In the genomic region with DNA sequence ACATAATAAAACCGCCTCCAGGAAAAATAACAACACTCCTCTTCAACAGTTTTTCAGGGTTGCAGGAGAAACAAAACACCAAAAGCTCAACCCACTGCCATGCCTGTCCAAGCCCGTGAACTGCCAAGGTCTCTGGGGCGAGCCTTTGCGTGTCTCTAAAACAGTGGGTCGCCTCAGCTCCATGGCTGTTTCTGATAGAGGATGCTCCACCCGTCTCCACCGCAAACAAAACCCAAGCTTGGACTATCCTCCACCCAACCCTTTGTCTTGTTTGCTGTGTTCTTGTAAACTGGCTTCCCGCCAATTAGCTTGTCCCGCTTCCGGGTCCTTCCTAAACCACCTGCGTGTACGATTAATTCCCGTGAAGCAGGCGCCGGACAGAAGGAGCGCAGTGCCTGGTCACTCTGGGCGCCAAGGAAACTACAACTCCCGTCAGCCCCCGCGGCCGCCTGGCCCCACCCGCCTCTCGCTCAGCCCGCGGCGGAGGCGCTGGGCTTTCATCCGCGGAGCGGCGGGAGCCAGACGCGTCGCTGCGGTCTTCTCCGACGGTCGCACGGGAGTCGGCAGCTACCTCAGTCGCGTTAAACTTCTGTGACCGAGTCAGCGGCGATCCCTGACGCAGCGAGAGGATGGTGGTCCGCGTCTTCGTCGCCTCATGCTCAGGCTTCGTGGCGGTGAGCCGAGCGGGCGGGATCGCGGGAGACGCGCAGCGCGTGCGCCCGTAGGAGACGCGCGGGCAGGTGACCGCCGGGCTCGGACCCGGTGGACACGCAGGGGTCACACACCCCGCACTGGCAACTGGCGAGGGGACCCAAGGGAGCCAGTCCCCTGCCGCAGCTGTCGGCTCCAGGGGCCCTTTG, we compare ENCODE assay signal across 8 mouse cellular contexts. TPM values are rescaled to one million over a fixed set of nuclear protein-coding genes. Genes with fewer than 3 reads are reported as not detected.
DNase-seq lines count a peak whose midpoint lies in the region; ATAC-seq lines count a peak whose summit lies in the region.

TSS of gene Sh3bgrl2 (plus strand) at position 498 of the 860 bp plus-strand sequence.

- 2% methylated on average over 76 of the region's 76 CpGs for WGBS in hindbrain, embryonic 14.5 days

- H3K4me2 ChIP-seq in hindbrain, embryonic 14.5 days (replicated peaks), result peak within 1 kb of the TSS; percentile 59

- peak; percentile 95 for ATAC-seq in hindbrain, embryonic 14.5 days (ENCODE audit: low FRiP score)

- peak within 1 kb of the TSS; percentile 32; the same call in 1 of the 2 replicates for H3K27ac ChIP-seq in hindbrain, embryonic 14.5 days

- H3K4me3 ChIP-seq in hindbrain, embryonic 14.5 days (replicated peaks; ENCODE audit: low read length), result peak within 1 kb of the TSS; percentile 75

- H3K4me1 ChIP-seq in hindbrain, embryonic 14.5 days (replicated peaks; ENCODE audit: control insufficient read depth, insufficient read depth, low read length), result 0 out of 2 replicates have a peak, but pooled peaks cover 4% of the 10 kb centered on the region

- no peaks in the 10 kb centered on the region for H3K9me3 ChIP-seq in hindbrain, embryonic 14.5 days (ENCODE audit: control insufficient read depth, low read length)

- peak within 1 kb of the TSS; percentile 67 for H3K9ac ChIP-seq in hindbrain, embryonic 14.5 days

- no peaks in the 10 kb centered on the region for H3K36me3 ChIP-seq in hindbrain, embryonic 14.5 days (replicated peaks; ENCODE audit: control insufficient read depth, insufficient read depth)

- H3K27me3 ChIP-seq in hindbrain, embryonic 14.5 days (ENCODE audit: control insufficient read depth, insufficient read depth, low read length), result peaks cover 7% of the 10 kb centered on the region; the same call in 1 of the 2 replicates

- peak; percentile 34 for DNase-seq in T-cell, adult 2 months (ENCODE audit: low spot score)
- peak; percentile 91 to 95 for DNase-seq in cerebellum, postnatal 14 days
- DNase-seq in frontal cortex, postnatal 36 days (ENCODE audit: low spot score in 2 of 2), result peak; percentile 88 to 89
- DNase-seq in hindbrain, embryonic 14.5 days (ENCODE audit: low spot score), result peak; percentile 85
- DNase-seq in layer of hippocampus, postnatal 25 days (ENCODE audit: extremely low spot score in 1 of 2, low spot score in 1 of 2), result peak; percentile 75 to 77
- peak; percentile 82 for DNase-seq in lung, postnatal 10 days
- peak; percentile 68 for DNase-seq in ovary, postnatal 14 days (ENCODE audit: low spot score)
- DNase-seq in thymus, postnatal 0 days (ENCODE audit: low spot score), result peak; percentile 45

RNA-seq across cellular contexts. Expression of gene Sh3bgrl2, which starts in this region (rescaled TPM):
- polyA plus RNA-seq in hindbrain, embryonic 14.5 days (2014; fragmentation: Nextera tagmentation; extraction: Ambion mirVana), result 9.7 and 12.4 TPM in 2 replicates
- 10 to 100 TPM; 27.6 to 28.6 TPM for total RNA-seq in layer of hippocampus, postnatal 25 days (2021)
- polyA plus RNA-seq in thymus, postnatal 0 days (2015; fragmentation: Nextera tagmentation; extraction: Ambion mirVana), result 4.4 and 5.2 TPM in 2 replicates

Comparison
In these comparisons a context has a peak if more than half of its experiments do, and no peak if none do; other contexts are left out.
1. Peak in every context shown above with its lines: DNase-seq, ATAC-seq, H3K4me3 ChIP-seq and H3K27ac ChIP-seq.
2. DNase-seq: peak in every context shown above with its lines; median percentile 93 in cerebellum, postnatal 14 days; 88 in frontal cortex, postnatal 36 days; 85 in hindbrain, embryonic 14.5 days; 82 in lung, postnatal 10 days; 76 in layer of hippocampus, postnatal 25 days; 68 in ovary, postnatal 14 days; 45 in thymus, postnatal 0 days; 34 in T-cell, adult 2 months.